9 mouse cellular contexts compared by ENCODE assay signal in genomic region chr5:90203168-90203567, GRCm38 (mm10). TPM values are rescaled to one million over a fixed set of nuclear protein-coding genes. Genes with fewer than 3 reads are reported as not detected.
DNase-seq lines count a peak whose midpoint lies in the region; ATAC-seq and TF ChIP-seq lines count a peak whose summit lies in the region.
"Had no signal": no experiment of that assay in that cellular context is flagged by ENCODE, and none has a peak within 500 bp of the region (broad histone marks: within the 10 kb centered on the region; RNA-seq: fewer than 3 reads in every experiment).

No protein-coding gene starts in this region.

- H3K9ac ChIP-seq in kidney, postnatal 0 days (ENCODE audit: low read depth, low read length), result no peak overlapping the region
- H3K9ac ChIP-seq in midbrain, postnatal 0 days (replicated peaks; ENCODE audit: low read length, poor library complexity, severe bottlenecking), result no peak overlapping the region
- H3K9ac ChIP-seq: embryonic facial prominence, embryonic 15.5 days had no signal

- no peaks in the 10 kb centered on the region for H3K9me3 ChIP-seq in embryonic facial prominence, embryonic 10.5 days
- H3K9me3 ChIP-seq in kidney, postnatal 0 days (replicated peaks; ENCODE audit: low read length), result no peaks in the 10 kb centered on the region
- no peaks in the 10 kb centered on the region for H3K9me3 ChIP-seq in midbrain, postnatal 0 days (ENCODE audit: low read length)
- H3K9me3 ChIP-seq: embryonic facial prominence, embryonic 15.5 days had no signal

- H3K4me2 ChIP-seq in kidney, postnatal 0 days (ENCODE audit: low read length), result no peak overlapping the region
- no peak overlapping the region for H3K4me2 ChIP-seq in midbrain, postnatal 0 days (ENCODE audit: low read depth, low read length, poor library complexity, severe bottlenecking)
- H3K4me2 ChIP-seq: embryonic facial prominence, embryonic 15.5 days had no signal

- TF ChIP-seq CTCF in kidney, postnatal 0 days (IDR thresholded peaks at IDR 0.05; ENCODE audit: low read depth), result peak; percentile 89
- TF ChIP-seq CTCF in midbrain, postnatal 0 days (IDR thresholded peaks at IDR 0.05), result peak; percentile 91

- WGBS in embryonic facial prominence, embryonic 10.5 days, result 24% methylated on average over 5 of the region's 5 CpGs
- WGBS in kidney, postnatal 0 days, result 19% methylated on average over 5 of the region's 5 CpGs
- WGBS in midbrain, postnatal 0 days, result 16% methylated on average over 5 of the region's 5 CpGs

- DNase-seq in heart, adult 18-20 months, result peak; percentile 37 to 66
- DNase-seq in heart, postnatal 25 days (ENCODE audit: low spot score), result no peak
- DNase-seq in 416B (ENCODE audit: low read depth), result peak; percentile 81
- DNase-seq in NIH3T3 (ENCODE audit: low read depth), result peak; percentile 83
- DNase-seq in embryonic facial prominence, embryonic 10.5 days (ENCODE audit: low spot score), result peak; percentile 32
- peak; percentile 82 for DNase-seq in kidney, postnatal 0 days (ENCODE audit: low spot score)
- peak; percentile 83 for DNase-seq in midbrain, postnatal 0 days (ENCODE audit: low spot score)
- DNase-seq in Muller cell, postnatal 12 days (ENCODE audit: inconsistent ontology term), result no peak

- no peak for ATAC-seq in kidney, postnatal 0 days (replicated peaks; ENCODE audit: low FRiP score, low read depth)
- no peak for ATAC-seq in midbrain, postnatal 0 days (ENCODE audit: low FRiP score)

- no peak overlapping the region for H3K27ac ChIP-seq in embryonic facial prominence, embryonic 10.5 days (replicated peaks)
- H3K27ac ChIP-seq in kidney, postnatal 0 days, result no peak overlapping the region
- H3K27ac ChIP-seq in midbrain, postnatal 0 days (ENCODE audit: low read depth, low read length), result no peak overlapping the region
- H3K27ac ChIP-seq: embryonic facial prominence, embryonic 15.5 days had no signal

- H3K4me3 ChIP-seq in embryonic facial prominence, embryonic 10.5 days, result no peak overlapping the region
- H3K4me3 ChIP-seq in kidney, postnatal 0 days (replicated peaks; ENCODE audit: low read depth, low read length), result no peak overlapping the region
- no peak overlapping the region for H3K4me3 ChIP-seq in midbrain, postnatal 0 days (ENCODE audit: low read depth, low read length)
- H3K4me3 ChIP-seq: embryonic facial prominence, embryonic 15.5 days had no signal

- H3K27me3 ChIP-seq in embryonic facial prominence, embryonic 10.5 days (replicated peaks; ENCODE audit: low read depth, poor library complexity, severe bottlenecking), result no peaks in the 10 kb centered on the region
- no peaks in the 10 kb centered on the region for H3K27me3 ChIP-seq in kidney, postnatal 0 days (ENCODE audit: insufficient read depth, low read length)
- no peaks in the 10 kb centered on the region for H3K27me3 ChIP-seq in midbrain, postnatal 0 days (ENCODE audit: insufficient read depth, low read length)

- intact Hi-C loops in heart, postnatal 25 days (cut with DNase I), result loop anchor here (1.0 to 5.0 kb wide), 3 partner anchors 297 to 449 kb away; no protein-coding TSS in a partner anchor

- H3K36me3 ChIP-seq in embryonic facial prominence, embryonic 10.5 days (replicated peaks), result no peaks in the 10 kb centered on the region
- H3K36me3 ChIP-seq in kidney, postnatal 0 days (ENCODE audit: insufficient read depth, low read length), result no peaks in the 10 kb centered on the region
- no peaks in the 10 kb centered on the region for H3K36me3 ChIP-seq in midbrain, postnatal 0 days (ENCODE audit: insufficient read depth, low read length)
- H3K36me3 ChIP-seq: embryonic facial prominence, embryonic 15.5 days had no signal

- 0 out of 2 replicates have a peak, but pooled peaks cover 8% of the 10 kb centered on the region for H3K4me1 ChIP-seq in embryonic facial prominence, embryonic 10.5 days
- no peaks in the 10 kb centered on the region for H3K4me1 ChIP-seq in kidney, postnatal 0 days (replicated peaks; ENCODE audit: insufficient read depth, low read length)
- no peaks in the 10 kb centered on the region for H3K4me1 ChIP-seq in midbrain, postnatal 0 days (ENCODE audit: insufficient read depth, low read length)
- H3K4me1 ChIP-seq: embryonic facial prominence, embryonic 15.5 days had no signal

RNA-seq across cellular contexts. Expression of gene Cox18, which starts 20.6 kb away (rescaled TPM):
- 10 to 100 TPM; 11.1 to 12.3 TPM for total RNA-seq in heart, adult 18-20 months (2021)
- total RNA-seq in heart, postnatal 25 days (2021), result 10 to 100 TPM; 12.2 to 13.0 TPM
- 33.0 and 36.3 TPM in 2 replicates for polyA plus RNA-seq in embryonic facial prominence, embryonic 10.5 days (2016; fragmentation: Nextera tagmentation; extraction: Ambion mirVana)
- 32.5 and 33.7 TPM in 2 replicates for polyA plus RNA-seq in kidney, postnatal 0 days (2015; fragmentation: Nextera tagmentation; extraction: Ambion mirVana)
- 55.0 and 73.4 TPM in 2 replicates for total RNA-seq in midbrain, postnatal 0 days (2014; rRNA removed)
- 45.6 and 48.6 TPM in 2 replicates for polyA plus RNA-seq in midbrain, postnatal 0 days (2015; fragmentation: Nextera tagmentation; extraction: Ambion mirVana)

Comparison
In these comparisons a context has a peak if more than half of its experiments do, and no peak if none do; other contexts are left out.
1. DNase-seq: peak in heart, adult 18-20 months (2 of 2), 416B (single experiment), NIH3T3 (single experiment), embryonic facial prominence, embryonic 10.5 days (single experiment), kidney, postnatal 0 days (single experiment) and midbrain, postnatal 0 days (single experiment); none in heart, postnatal 25 days (single experiment) and Muller cell, postnatal 12 days (single experiment).